Mouse (Mus musculus) liver, embryonic 14.5 days (tissue): Measurements from ENCODE around the gene Itgb6.

Experiments used
- CTCF ChIP-seq: IDR thresholded peaks from 2 replicates; pipeline ENCODE4 v1.5.1; 2016; ENCODE audit warnings: antibody characterized with exemption, low read depth, control low read depth
- EP300 ChIP-seq: IDR thresholded peaks from 2 replicates; pipeline ENCODE4 v1.6.1; 2016; ENCODE audit warnings: antibody characterized with exemption, low read depth

DNA sequence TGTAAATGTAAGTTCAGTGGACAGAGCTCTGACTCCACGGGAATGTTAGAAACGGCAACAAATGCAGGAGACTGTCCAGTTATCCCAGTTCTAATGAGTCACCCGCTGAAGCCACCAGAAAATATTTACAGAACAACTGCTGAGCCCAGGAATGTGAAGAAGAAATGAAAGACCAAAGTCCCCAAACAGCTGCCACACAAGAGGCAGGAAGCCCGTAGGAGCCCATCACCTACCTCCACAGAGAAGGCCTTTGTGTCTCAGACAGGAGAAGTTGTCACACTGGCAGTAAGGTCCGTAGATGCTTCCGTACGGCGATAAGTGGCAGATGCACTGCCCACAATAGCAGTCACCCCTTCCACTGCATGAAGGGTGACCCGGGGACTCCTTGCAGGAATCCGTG is 94.9 kb downstream of the Itgb6 start:
- TF ChIP-seq EP300 (no peak), CTCF (no peak)
